Mouse (Mus musculus): ENCODE results near the gene Mtor. TPM values are rescaled to one million over a fixed set of nuclear protein-coding genes. Genes with fewer than 3 reads are reported as not detected.

Gene Mtor
- polyA plus RNA-seq, 1 experiment = 29.7 TPM

DNA sequence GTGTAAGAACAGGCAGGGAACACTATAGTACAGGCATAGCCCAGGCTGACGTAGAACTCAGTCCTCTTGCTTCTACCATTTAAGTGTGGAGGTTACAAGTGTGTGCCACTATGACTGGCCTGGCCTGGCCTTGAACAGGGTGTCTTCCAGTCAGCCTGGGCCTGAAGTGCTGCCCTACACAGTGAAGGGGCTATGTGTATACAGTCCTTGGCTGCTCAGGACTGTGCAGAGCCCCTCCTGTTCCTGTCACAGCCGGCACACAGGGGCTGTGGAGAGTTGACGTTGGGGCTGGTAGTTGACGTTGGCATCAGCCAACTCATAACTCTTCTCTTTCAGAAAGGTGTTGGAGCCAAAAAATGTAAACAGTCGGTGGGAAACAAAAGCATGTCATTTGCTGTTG, 133.0 kb downstream of the Mtor start:
- Histone ChIP-seq H3K79me2 (ENCODE audit: control insufficient read depth, insufficient read depth) (no peaks in the 10 kb centered on the region), H3K36me3 (ENCODE audit: control insufficient read depth, insufficient read depth) (peaks cover 6% of the 10 kb centered on the region)
- TF ChIP-seq MAX (IDR thresholded peaks at IDR 0.05; ENCODE audit: low read depth) = no peak
- no peak for TF ChIP-seq E2F4 (IDR thresholded peaks at IDR 0.05; ENCODE audit: insufficient read depth)
- no peak for TF ChIP-seq CEBPB (IDR thresholded peaks at IDR 0.05; ENCODE audit: insufficient read depth, poor library complexity, severe bottlenecking)

GRCm38 (mm10) chr4:148583257-148583656, 134.8 kb downstream of the Mtor start:
- TF ChIP-seq TCF12 (IDR thresholded peaks at IDR 0.05; ENCODE audit: insufficient read depth, poor library complexity, severe bottlenecking) = no peak
- no peak for TF ChIP-seq CEBPB (IDR thresholded peaks at IDR 0.05; ENCODE audit: insufficient read depth, poor library complexity, severe bottlenecking)
- TF ChIP-seq USF1 (IDR thresholded peaks at IDR 0.05; ENCODE audit: low read depth) = no peak
- TF ChIP-seq MYOG (IDR thresholded peaks at IDR 0.05; ENCODE audit: control insufficient read depth in 1 of 3, insufficient read depth in 1 of 3, insufficient read length in 2 of 3, low read depth in 2 of 3) = no peak
- no peak for TF ChIP-seq MYOD1 (IDR thresholded peaks at IDR 0.05; ENCODE audit: control insufficient read depth in 1 of 3, insufficient read length in 2 of 3, low read depth in 2 of 3)
- TF ChIP-seq REST (IDR thresholded peaks at IDR 0.05; ENCODE audit: insufficient read depth, insufficient read length) = no peak
- TF ChIP-seq TCF3 (IDR thresholded peaks at IDR 0.05; ENCODE audit: insufficient read length, low read depth) = no peak
- no peak for TF ChIP-seq E2F4 (IDR thresholded peaks at IDR 0.05; ENCODE audit: insufficient read depth)
- TF ChIP-seq POLR2A (IDR thresholded peaks at IDR 0.05; ENCODE audit: insufficient read length, low read depth) = no peak
- TF ChIP-seq SRF (IDR thresholded peaks at IDR 0.05; ENCODE audit: control insufficient read depth, insufficient read length, low read depth) = no peak
- TF ChIP-seq MAX (IDR thresholded peaks at IDR 0.05; ENCODE audit: low read depth) = no peak
- no peak for TF ChIP-seq POLR2AphosphoS2 (IDR thresholded peaks at IDR 0.05; ENCODE audit: insufficient read length, low read depth)
- H3K4me2 ChIP-seq (ENCODE audit: low read depth) = no peak overlapping the region
- H3K79me2 ChIP-seq (ENCODE audit: control insufficient read depth, insufficient read depth) = no peaks in the 10 kb centered on the region
- H3K36me3 ChIP-seq (ENCODE audit: control insufficient read depth, insufficient read depth) = peaks cover 6% of the 10 kb centered on the region
- no peak overlapping the region for H3ac ChIP-seq (ENCODE audit: control insufficient read depth, insufficient read length)
- H3K27me3 ChIP-seq (ENCODE audit: control insufficient read depth, insufficient read depth, insufficient read length) = no peaks in the 10 kb centered on the region
- H3K4me3 ChIP-seq = no peak overlapping the region

More for the DNA sequence above, 133.0 kb downstream of the Mtor start:
- Histone ChIP-seq H3K4me2 (ENCODE audit: low read depth) (no peak overlapping the region), H3ac (ENCODE audit: control insufficient read depth, insufficient read length) (no peak overlapping the region), H3K27me3 (ENCODE audit: control insufficient read depth, insufficient read depth, insufficient read length) (no peaks in the 10 kb centered on the region), H3K4me3 (no peak overlapping the region)

DNA sequence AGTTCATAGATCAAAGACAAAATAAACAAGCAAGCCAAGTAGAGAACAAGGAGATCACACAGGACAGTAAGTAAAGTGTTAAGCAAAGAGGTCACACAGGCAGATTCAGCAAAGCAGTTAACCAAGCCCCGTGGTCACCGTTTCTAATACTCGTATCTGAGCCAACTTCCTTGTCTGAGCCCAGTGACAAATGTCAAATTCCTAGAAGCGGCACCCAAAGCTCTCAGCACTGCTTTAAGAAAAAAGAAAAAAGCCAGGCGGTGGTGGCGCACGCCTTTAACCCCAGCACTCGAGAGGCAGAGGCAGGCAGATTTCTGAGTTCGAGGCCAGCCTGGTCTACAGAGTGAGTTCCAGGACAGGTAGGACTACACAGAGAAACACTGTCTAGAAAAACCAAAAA, 138.2 kb downstream of the Mtor start:
- Histone ChIP-seq H3K4me3 (no peak overlapping the region), H3K4me2 (ENCODE audit: low read depth) (no peak overlapping the region), H3K79me2 (ENCODE audit: control insufficient read depth, insufficient read depth) (no peaks in the 10 kb centered on the region), H3K36me3 (ENCODE audit: control insufficient read depth, insufficient read depth) (no peaks in the 10 kb centered on the region), H3K27me3 (ENCODE audit: control insufficient read depth, insufficient read depth, insufficient read length) (no peaks in the 10 kb centered on the region), H3ac (ENCODE audit: control insufficient read depth, insufficient read length) (no peak overlapping the region)
- TF ChIP-seq POLR2AphosphoS2 (IDR thresholded peaks at IDR 0.05; ENCODE audit: insufficient read length, low read depth) (no peak), MAX (IDR thresholded peaks at IDR 0.05; ENCODE audit: low read depth) (no peak), SRF (IDR thresholded peaks at IDR 0.05; ENCODE audit: control insufficient read depth, insufficient read length, low read depth) (no peak), CEBPB (IDR thresholded peaks at IDR 0.05; ENCODE audit: insufficient read depth, poor library complexity, severe bottlenecking) (no peak), MYOG (IDR thresholded peaks at IDR 0.05; ENCODE audit: control insufficient read depth in 1 of 3, insufficient read depth in 1 of 3, insufficient read length in 2 of 3, low read depth in 2 of 3) (no peak), POLR2A (IDR thresholded peaks at IDR 0.05; ENCODE audit: insufficient read length, low read depth) (no peak)

- H3K4me3 ChIP-seq = no peak overlapping the region
- peaks cover 17% of the 10 kb centered on the region for H3K79me2 ChIP-seq (ENCODE audit: control insufficient read depth, insufficient read depth)
- peaks cover 2% of the 10 kb centered on the region for H3K36me3 ChIP-seq (ENCODE audit: control insufficient read depth, insufficient read depth)
- H3K27me3 ChIP-seq (ENCODE audit: control insufficient read depth, insufficient read depth, insufficient read length) = no peaks in the 10 kb centered on the region
- H3ac ChIP-seq (ENCODE audit: control insufficient read depth, insufficient read length) = no peak overlapping the region
- H3K4me2 ChIP-seq (ENCODE audit: low read depth) = no peak overlapping the region
- TF ChIP-seq POLR2A (IDR thresholded peaks at IDR 0.05; ENCODE audit: insufficient read length, low read depth) = no peak
- TF ChIP-seq CEBPB (IDR thresholded peaks at IDR 0.05; ENCODE audit: insufficient read depth, poor library complexity, severe bottlenecking) = no peak
- no peak for TF ChIP-seq E2F4 (IDR thresholded peaks at IDR 0.05; ENCODE audit: insufficient read depth)
- no peak for TF ChIP-seq USF1 (IDR thresholded peaks at IDR 0.05; ENCODE audit: low read depth)
- no peak for TF ChIP-seq TCF3 (IDR thresholded peaks at IDR 0.05; ENCODE audit: insufficient read length, low read depth)
- no peak for TF ChIP-seq SRF (IDR thresholded peaks at IDR 0.05; ENCODE audit: control insufficient read depth, insufficient read length, low read depth)
These were observed 140.4 kb downstream of the Mtor start for GRCm38 (mm10) chr4:148588793-148589192.

- TF ChIP-seq REST (IDR thresholded peaks at IDR 0.05; ENCODE audit: insufficient read depth, insufficient read length) (no peak), POLR2A (IDR thresholded peaks at IDR 0.05; ENCODE audit: insufficient read length, low read depth) (no peak), TCF3 (IDR thresholded peaks at IDR 0.05; ENCODE audit: insufficient read length, low read depth) (no peak), MYOG (IDR thresholded peaks at IDR 0.05; ENCODE audit: control insufficient read depth in 1 of 3, insufficient read depth in 1 of 3, insufficient read length in 2 of 3, low read depth in 2 of 3) (no peak), TCF12 (IDR thresholded peaks at IDR 0.05; ENCODE audit: insufficient read depth, poor library complexity, severe bottlenecking) (no peak), E2F4 (IDR thresholded peaks at IDR 0.05; ENCODE audit: insufficient read depth) (no peak), USF1 (IDR thresholded peaks at IDR 0.05; ENCODE audit: low read depth) (no peak), MYOD1 (IDR thresholded peaks at IDR 0.05; ENCODE audit: control insufficient read depth in 1 of 3, insufficient read length in 2 of 3, low read depth in 2 of 3) (no peak), MAX (IDR thresholded peaks at IDR 0.05; ENCODE audit: low read depth) (no peak), POLR2AphosphoS2 (IDR thresholded peaks at IDR 0.05; ENCODE audit: insufficient read length, low read depth) (no peak), SRF (IDR thresholded peaks at IDR 0.05; ENCODE audit: control insufficient read depth, insufficient read length, low read depth) (no peak), CEBPB (IDR thresholded peaks at IDR 0.05; ENCODE audit: insufficient read depth, poor library complexity, severe bottlenecking) (no peak)
These were observed 141.2 kb downstream of the Mtor start for GRCm38 (mm10) chr4:148589565-148589964.

More at GRCm38 (mm10) chr4:148589565-148589964, 141.2 kb downstream of the Mtor start:
- Histone ChIP-seq H3K27me3 (ENCODE audit: control insufficient read depth, insufficient read depth, insufficient read length) (no peaks in the 10 kb centered on the region), H3K36me3 (ENCODE audit: control insufficient read depth, insufficient read depth) (peaks cover 6% of the 10 kb centered on the region), H3K4me2 (ENCODE audit: low read depth) (no peak overlapping the region), H3K79me2 (ENCODE audit: control insufficient read depth, insufficient read depth) (peaks cover 17% of the 10 kb centered on the region), H3K4me3 (no peak overlapping the region), H3ac (ENCODE audit: control insufficient read depth, insufficient read length) (no peak overlapping the region)
